Mouse (Mus musculus): ENCODE results near the gene Cdca3. TPM values are rescaled to one million over a fixed set of nuclear protein-coding genes. Genes with fewer than 3 reads are reported as not detected.
"Not testable (repeated sequence)": the region's sequence is repeated elsewhere in the genome, so short reads cannot be mapped to it uniquely, and the experiment has no call there.

Cdca3 gene
- total RNA-seq, 2 experiments from 2014 or later = 1.5 to 1.8 TPM

DNA sequence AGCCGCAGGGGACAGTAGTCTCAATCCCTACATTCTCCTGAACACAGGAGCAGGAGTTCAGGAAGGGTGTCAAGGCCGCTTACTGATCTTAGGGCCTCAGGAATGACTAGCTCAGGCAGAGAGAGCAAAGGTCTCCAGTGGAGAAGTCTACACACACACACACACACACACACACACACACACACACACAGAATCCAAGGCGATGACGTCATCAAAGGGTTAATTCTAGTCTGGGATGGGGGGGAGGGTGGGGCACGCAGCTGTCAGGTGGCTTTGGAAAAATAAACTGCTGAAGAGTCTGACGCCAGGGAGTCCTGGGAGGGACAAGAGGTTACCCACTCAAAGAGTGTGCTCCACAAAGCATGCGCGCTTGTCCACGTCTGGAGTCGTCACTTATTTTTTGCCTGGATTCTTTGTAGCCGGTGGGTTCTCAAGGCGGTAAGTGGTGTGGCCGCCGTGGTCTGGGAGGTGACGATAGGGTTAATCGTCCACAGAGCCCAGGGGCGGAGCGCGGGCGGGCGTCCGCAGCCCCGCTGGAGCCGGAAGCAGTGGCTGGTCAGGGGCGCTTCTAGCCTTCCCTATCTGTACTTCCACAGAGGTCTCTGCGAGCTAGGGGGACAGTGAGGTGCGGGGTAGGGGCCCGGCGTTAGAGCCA lies 20.9 kb upstream of the Cdca3 start, which contains the start of gene Spsb2:
TSS of gene Spsb2 (plus strand) at position 304 of the 655 bp plus-strand sequence.
- intact Hi-C loops (cut with DNase I) = no loop called here
- DNase-seq = peak; percentile 70 to 77

DNA sequence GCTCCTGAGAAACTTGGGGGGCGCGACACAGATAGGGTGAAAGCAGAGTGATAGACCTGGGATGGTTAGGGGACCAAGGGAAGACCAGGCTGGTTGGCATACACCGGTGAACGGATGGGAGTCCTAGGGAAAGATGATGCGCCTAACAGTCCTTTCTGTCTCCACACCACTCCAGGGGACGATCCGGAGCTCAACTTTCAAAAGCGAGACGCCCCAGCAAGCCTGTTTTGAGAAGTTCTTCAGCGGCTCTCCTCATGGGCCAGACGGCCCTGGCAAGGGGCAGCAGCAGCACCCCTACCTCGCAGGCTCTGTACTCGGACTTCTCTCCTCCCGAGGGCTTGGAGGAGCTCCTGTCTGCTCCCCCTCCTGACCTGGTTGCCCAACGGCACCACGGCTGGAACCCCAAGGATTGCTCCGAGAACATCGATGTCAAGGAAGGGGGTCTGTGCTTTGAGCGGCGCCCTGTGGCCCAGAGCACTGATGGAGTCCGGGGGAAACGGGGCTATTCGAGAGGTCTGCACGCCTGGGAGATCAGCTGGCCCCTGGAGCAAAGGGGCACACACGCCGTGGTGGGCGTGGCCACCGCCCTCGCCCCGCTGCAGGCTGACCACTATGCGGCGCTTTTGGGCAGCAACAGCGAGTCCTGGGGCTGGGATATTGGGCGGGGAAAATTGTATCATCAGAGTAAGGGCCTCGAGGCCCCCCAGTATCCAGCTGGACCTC lies 20.1 kb upstream of the Cdca3 start:
- DNase-seq = peak; percentile 80 to 83
- intact Hi-C loops (cut with DNase I) = no loop called here

DNA sequence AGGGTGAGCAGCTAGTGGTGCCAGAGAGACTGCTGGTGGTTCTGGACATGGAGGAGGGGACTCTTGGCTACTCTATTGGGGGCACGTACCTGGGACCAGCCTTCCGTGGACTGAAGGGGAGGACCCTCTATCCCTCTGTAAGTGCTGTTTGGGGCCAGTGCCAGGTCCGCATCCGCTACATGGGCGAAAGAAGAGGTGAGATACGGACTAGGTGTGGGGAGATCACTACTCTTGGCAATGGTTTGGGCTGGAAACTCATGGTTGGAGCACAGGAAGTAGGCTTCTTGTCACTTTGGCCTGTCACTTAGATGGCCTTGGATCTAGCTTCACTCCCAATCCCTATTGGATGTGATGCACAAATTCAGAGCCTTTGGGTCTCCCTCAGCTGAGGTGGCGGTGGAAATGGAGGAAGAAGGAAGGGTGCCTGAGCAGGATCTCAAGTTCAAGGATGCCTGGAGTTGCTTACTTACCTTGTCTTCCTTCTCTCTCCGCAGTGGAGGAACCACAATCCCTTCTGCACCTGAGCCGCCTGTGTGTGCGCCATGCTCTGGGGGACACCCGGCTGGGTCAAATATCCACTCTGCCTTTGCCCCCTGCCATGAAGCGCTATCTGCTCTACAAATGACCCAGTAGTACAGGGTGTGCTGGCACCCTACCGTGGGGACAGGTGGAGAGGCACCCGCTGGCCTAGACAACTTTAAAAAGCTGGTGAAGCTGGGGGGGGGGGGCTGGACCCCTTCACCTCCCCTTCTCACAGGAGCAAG lies 19.4 kb upstream of the Cdca3 start:
- no peak for DNase-seq
- intact Hi-C loops (cut with DNase I) = no loop called here

DNA sequence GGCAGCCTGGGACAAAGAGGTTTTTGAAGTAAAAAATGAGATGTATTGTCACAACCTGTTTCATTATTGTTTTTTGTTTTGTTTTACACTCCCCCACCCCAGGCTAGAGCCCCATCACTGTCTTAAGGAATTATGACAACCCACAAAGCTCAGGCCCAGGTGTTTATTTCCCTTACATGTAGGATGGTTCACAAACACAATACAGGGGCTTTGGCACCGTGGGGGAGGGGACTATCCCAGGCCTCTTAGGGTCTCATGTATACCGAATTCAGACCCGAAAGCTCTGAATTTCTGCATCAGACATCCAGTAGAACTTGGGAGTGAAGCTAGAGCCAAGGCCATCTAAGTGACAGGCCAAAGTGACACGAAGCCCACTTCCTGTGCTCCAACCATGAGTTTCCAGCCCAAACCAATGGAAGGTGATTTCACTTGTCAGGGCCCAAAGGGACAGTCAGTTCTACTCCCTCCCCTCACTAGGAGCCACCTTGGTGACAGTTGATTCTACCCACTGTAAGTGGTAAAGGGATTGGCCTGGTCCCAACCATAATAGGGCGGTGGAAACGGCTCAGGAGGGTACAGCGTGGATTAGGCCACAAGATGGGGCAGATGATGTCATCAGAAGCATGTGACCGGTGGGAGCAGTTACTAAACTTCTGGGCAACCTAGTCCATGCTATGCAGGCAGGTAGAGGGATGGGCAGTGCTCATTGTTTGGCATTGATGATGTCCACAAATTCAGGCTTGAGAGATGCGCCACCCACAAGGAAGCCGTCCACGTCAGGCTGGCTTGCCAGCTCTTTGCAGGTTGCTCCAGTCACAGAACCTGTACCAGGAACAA lies 18.6 kb upstream of the Cdca3 start:
- DNase-seq; intact Hi-C loops (cut with DNase I): not testable (repeated sequence)

DNA sequence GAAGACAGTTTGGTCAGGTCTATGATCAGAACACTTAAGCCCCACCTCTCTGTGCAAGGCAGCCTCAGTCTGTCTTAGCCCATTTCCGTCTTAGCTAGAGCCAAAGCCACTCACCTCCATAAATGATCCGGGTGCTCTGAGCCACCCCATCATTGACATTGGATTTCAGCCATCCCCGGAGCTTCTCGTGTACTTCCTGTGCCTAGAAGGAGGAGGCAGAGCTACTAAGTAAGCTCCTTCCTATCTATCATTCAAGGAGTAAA lies 18.0 kb upstream of the Cdca3 start:
- intact Hi-C loops (cut with DNase I) = no loop called here
- no peak for DNase-seq

DNA sequence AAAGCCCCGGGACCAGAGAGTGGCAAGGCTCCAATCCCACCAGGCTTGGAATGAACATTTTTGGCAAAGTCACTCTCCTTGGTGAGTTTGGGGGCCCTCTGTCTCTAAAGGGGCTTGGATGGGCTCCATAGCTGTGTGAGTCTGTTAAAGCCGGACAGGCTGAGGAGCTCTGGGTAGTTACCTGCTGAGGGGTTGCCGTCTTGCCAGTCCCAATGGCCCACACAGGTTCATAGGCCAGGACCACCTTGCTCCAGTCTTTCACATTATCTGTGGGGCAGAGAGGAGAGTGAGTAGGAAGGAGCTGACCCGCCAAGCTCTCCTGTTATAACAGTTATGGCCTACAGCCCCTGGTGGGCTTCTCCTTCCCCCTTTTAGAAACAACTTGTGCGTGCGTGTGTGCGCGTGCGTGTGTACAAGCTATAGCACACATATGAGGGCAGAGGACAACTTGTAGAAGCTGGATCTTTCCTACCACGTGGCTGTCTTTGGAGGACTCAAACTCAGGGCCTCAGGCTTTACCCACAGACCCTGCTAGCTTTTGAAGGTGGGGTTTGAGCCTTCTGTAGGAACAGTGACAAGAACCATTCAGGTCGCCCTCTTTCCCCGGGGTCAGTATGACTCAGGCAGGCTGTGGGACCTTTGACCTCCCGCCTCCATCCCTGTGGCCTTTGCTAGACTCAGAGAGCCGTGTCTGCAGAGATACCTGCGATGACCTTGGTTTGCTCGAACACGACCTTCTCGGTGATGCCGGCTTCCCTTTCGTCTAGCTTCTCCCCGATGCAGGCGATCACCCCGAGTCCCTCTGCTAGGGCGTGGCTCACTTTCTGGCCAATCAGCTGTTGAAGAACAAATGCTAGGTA lies 17.4 kb upstream of the Cdca3 start:
- no peak for DNase-seq
- intact Hi-C loops (cut with DNase I) = no loop called here

DNA sequence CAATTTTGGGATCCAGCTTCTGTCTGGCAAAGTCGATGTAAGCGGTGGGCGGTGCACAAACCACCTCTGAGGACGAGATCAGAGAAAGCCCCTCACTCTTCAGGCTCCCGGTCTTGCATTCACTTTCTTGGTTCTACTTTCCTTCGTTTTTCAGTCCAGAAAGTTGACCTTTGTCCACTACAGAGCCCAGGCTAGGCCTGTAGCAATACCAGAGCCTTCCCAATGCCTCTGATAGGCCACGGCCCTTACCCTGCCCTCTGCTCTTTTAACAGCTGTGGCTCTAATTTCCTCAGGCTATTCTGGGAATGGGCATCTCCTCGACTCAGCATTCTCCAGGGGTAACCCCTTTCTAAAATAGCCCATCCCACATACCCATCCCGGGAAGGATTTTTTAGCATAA lies 16.5 kb upstream of the Cdca3 start:
- intact Hi-C loops (cut with DNase I) = no loop called here
- DNase-seq = no peak

DNA sequence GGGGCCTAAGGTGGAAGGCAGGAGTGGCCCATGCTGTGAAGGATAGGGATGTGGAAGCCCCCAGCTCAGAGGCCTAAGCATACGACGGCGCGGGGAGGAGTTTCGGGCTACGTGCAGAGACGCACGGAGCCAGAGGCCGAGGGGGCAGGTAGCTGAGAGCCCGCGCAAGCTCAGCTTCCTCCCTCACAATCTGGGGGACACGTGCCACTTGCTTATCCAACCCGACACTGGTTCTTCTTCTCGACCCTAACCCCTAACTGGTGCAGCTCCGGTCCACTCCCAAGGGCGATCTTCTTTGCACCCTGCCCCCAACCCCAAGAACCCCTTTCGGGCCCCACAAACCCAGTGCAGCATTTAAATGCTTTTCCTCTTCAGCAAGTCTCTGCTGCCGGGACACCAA lies 15.9 kb upstream of the Cdca3 start:
- intact Hi-C loops (cut with DNase I) = no loop called here
- peak; percentile 47 to 58 for DNase-seq

DNA sequence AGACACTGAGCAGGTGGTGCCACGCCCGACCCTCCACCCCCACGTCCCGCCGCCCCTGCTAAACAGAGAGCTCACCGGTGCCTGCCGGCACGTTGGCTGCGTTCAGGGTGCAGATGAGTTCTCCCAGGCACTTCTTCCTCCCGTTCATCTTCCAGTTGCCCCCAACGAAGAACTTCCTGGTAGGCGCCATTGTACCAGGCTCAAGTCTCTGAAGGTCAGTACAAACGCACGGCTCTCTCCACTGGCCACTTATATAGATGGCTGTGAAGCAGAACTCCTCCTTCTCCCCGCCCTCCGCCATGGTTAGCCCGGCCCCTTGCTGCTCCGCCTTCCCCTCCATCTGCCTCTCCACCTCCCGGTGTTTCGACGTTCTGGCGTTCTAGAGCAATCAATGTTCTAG lies 15.4 kb upstream of the Cdca3 start, which contains the start of gene Tpi1:
TSS of gene Tpi1 (minus strand) at position 364 of the 400 bp plus-strand sequence.
- intact Hi-C loops (cut with DNase I) = no loop called here
- DNase-seq = peak; percentile 90 to 91

DNA sequence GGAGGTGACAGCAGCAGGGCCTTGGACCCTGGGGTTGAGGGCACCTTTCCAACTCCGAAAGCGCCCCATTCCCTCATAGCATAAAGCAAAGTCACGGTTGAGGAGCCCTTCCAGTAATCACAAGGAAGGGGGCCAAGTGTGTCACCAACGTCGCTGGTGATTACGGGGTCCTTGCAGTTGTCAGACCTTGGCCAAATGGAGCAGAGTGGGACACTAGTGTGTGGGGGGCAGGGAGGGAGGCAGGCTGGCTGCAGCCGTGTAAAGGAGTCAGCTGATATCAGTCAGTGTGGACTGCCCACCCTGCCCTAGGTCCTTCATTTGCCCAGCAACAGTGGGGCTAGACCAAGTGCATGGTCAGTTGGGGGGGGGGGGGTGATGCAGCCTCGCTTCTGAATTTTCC lies 14.9 kb upstream of the Cdca3 start:
- intact Hi-C loops (cut with DNase I) = no loop called here
- no peak for DNase-seq

DNA sequence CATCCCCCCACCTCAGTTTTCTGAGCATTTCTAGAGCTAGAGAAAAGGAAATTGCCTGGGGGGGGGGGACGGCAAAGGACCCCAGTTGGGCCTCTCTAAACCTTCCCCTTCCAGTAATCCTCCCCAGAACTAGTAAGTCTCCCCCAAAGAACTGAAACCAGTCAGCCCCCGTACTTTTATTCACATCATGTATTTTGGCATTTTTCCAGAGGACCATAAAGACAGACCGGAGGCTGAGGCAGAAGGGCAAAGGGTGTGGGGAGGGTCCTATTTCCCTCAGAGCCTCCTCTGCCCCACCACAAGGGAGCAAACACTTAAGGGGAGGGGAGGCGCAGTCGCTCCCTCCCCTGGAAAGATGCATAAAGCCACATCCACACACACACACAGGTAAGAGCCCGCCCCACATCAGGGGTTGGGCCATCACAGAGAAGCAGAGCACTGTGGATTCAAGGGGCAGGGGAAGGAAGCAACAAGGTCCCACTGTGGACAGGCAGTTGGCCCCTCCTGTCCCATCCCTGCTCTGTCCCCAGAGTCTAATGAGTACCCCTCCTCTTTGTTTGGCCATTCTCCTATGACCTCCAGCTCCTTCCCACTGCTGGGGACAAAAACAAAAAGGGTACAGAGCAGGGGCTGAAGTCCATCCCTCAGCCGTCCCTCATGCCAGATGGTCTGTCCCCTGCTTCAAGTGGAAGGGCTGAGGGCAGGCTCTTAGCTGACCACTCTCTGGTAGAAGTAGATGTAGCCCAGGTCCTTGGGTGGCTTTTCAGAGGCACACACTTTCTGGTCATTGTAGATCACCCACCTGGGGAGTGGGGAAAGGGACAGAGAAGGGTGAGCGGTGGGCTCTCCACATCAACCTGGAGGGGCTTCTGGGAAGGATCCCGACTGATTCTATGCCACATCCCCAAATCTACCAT lies 14.2 kb upstream of the Cdca3 start:
- peak in 1 of 2 experiments; percentile 9 for DNase-seq
- intact Hi-C loops (cut with DNase I) = no loop called here

DNA sequence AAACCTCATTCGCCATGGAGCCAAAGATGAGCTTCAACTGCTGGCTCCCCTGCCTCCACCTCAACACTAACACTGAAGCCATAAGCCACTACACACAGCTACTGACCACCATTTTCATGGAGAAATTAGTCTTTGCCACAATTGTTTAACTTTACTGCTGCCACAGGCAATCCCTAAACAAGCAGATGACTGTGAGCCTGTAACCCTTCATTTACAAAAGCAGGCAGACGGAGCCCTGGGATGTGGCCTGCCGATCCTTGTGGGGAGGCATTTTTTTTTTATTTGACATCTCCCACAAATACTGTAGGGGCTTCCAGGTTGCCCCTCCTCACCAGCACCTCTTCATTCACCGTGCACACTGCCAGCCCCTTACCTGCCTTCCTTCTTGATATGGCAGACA lies 12.7 kb upstream of the Cdca3 start:
- intact Hi-C loops (cut with DNase I) = no loop called here
- DNase-seq = no peak

DNA sequence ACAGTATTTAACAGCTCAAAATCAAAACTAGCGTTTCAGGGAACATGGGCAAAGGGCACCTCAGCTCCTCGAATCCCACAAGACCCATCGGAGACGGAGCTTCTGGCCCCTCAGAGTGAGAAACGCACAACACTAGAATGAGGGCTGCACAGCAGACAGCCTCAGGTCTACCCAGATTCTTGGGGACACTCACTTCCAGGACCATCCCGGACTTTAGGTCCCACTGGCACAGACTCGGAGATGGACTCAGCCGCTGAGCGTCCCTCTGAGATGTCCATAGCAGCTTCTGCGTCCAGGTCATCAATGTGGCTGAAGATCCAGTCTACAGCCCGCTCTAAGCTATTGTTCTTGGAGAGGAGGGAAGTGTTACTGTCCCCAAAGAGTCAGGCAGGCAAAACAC lies 12.2 kb upstream of the Cdca3 start:
- no peak for DNase-seq
- intact Hi-C loops (cut with DNase I) = no loop called here

DNA sequence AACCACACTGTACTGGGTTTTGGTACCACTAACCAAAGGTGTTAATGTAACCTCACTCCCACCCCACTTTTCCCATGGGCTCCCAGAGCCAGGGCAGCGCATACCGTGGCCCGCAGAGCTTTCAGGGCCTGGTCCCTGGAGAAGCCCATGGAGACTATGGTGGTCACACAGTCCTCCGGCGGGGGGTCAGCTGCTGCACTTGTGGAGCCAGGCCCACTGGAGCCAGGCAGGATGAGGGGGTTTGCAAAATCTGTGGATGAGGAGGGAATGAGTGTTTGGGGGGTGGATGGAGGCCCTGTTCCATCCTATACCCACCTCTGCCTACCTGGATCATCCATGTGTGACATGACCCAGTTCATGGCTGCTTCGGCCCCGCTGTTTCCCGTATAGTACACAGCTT lies 11.8 kb upstream of the Cdca3 start:
- intact Hi-C loops (cut with DNase I) = no loop called here
- no peak for DNase-seq

DNA sequence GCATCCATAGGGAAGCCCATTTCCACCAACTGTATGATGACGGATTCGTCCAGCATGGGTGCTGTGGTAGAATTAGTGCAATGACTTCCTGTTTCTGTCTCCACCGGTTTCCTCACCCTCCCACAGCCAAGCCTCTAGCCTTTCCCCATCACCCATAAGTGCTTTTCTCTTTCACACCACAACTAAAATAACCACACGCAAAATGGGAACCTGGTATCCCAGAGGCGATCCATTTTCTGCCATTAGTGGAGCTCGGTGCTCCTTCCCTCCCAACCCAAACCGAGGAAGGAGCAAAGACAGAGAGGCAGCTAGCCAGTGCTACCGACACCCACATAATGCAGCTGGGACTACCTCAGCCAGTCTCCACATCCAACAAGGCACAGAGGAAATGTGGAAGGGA lies 11.4 kb upstream of the Cdca3 start:
- intact Hi-C loops (cut with DNase I) = no loop called here
- DNase-seq = no peak

DNA sequence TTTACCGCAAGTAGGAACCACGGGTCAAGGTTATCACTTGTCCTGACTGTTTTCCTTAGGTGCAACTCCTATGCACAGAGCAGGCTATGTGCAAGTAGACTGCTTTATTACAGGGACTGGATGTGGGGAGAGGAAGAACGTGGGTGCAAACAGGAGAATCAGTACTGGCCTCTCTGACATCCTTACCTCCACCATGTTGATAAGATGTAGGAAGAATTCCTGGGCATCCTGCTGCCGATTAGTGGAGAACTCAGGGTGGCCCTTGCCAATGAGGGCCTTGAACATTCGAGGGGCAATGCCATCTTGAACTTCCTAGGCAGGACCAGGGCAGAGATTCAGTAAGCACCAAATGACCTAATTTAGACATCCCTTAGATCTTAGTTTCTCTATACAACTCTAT lies 8.5 kb upstream of the Cdca3 start:
- intact Hi-C loops (cut with DNase I) = no loop called here
- DNase-seq = no peak

DNA sequence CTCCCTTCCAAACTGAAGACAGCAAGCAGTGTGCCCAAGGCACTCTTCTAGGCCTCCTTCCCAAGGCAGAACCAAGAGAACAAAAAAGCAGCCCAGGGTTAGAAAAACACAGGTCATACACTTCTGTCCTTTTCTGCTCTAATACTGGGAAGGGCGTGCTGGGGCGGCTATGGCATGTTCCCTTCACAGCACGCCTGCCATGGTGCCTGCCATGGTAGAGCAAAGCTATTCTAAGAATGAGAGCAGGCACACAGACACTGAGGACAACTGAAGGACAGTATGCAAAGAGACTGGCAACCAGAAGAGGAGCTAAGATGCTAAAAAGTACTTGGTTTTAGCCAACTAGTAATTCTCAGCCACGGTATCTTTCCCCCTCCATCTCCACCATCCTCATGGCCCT lies 7.3 kb upstream of the Cdca3 start:
- intact Hi-C loops (cut with DNase I) = no loop called here
- no peak for DNase-seq

DNA sequence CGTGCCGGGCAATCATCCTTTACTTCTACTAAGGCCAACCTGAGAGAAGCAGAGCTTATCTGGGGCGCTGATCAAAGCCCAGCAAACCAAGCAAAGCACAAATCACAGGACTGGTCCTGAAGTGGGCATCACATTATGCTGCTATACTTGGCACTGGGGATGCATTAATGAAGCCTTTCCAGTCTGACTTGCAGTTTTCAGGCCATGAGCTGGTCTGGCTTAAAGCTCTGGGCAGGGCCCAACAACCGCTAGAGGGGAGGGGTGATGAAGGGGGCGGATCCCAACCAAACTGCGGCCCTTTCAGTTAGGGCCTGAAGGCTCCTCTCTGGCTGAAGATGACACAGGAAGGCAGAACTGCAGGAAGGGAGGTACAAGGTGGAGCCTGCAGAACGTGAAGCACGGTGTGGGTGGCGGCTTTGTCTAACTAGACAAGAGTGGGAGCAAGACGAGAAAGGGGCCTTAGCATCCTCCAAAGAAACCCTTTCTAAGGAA lies 1.2 kb upstream of the Cdca3 start:
- DNase-seq = no peak
- intact Hi-C loops (cut with DNase I) = no loop called here

All from gastrocnemius, postnatal 36 days (tissue).